Mouse (Mus musculus) forelimb bud, embryonic 11.5 days (tissue): ENCODE measurements at regions not wholly inside any gene's neighbourhood (a gene's known extent, or its start where the extent isn't known, plus 50 kb on each side); places are given as distances from the start of the nearest gene placed in this dataset.

Source experiments
- DNase-seq: peaks from one replicate; pipeline ENCODE4 v3.0.0-alpha.2; 2012; ENCODE audit warnings: low read depth, low spot score

DNA sequence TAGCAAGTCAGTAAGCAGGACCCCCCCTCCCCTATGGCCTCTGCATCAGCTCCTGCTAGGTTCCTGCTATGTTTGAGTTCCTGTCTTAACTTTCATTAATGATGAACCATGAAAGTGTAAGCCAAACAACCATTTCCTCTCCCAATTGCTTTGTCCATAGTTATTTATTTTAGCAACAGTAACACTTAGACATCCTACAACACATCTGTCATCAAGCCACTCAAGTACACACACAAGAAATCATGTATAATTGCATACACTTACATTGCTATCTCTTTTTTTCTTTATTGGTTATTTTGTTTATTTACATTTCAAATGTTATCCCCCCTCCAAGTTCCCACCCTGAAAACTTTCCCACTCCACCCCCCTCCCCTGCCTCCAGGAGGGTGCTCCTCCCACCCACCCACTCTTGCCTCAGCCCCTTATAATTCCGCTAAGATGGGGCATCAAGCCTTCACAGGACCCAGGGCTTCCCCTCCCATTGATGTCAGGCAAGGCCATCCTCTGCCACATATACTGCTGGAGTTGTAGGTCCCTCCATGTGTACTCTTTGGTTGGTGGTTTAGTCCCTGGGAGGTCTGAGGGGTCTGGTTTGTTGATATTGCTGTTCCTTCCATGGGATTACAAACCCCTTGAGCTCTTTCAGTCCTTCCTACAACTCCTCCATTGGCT lies 310.9 kb upstream of the Ccnh start:
- no peak for DNase-seq

DNA sequence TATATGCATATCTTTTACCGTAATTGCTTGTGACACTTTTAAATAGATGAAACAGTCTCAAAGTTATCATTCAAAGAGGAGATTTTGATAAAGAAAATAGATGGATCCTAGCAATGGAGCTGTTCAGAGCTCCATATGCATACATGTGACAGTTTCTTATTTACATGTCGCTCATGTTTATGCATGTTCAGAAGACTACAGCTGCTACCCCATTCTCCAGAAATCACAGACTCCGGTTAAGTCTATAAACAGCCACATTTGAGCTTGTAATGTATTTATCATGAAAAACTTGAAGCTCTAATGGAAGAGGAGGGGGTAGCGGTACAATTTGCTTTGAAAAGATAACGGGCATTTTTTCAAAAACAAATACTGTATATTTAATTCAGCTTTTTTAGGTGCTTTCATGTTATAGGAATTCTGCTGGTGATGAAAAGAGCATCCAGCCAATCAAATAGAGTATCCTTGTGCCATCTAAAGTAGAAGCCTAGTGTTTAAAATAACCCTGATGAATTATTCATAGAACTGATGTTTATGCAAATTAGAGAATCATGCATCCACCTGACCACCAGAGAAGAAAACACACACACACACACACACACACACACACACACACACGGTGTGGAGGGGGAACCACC lies 283.7 kb upstream of the Ccnh start:
- DNase-seq, result no peak

DNA sequence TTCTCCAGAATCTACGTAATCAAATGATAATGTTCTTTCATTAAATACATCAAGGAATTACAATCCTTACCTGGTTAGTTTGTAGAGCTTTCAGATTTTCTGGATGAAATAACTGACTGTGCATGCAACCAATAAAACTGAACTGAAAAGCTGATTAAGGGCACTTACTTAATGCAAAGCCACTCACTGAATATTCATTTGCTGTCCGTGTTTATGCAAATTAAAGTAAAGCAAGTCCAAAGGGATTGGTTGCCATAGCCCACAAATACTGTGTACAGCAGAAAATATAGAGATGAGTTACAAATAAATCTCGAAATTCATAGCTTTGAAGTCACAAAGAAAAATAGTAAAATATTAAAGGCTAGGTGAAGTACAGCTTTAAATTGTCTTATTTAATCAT lies 283.2 kb upstream of the Ccnh start:
- no peak for DNase-seq

DNA sequence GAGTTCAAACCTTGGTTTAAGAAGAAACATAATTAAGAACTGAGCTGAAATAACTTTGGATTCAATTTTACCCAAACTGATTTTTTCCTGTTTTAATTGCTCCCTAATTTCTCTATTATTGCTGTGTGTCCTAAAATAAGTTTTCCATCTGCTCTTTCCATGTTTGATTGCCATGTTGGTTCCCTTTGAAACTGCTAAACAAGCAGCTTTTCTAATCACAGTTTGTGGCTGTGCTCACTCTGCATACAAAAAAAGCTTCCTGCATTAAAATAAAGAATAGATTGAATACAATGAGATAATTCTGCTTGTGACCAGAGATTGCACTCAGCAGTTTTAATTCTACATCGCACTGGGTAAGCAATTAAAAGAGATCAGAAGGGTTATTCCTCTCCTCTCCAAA lies 257.9 kb upstream of the Ccnh start:
- no peak for DNase-seq

DNA sequence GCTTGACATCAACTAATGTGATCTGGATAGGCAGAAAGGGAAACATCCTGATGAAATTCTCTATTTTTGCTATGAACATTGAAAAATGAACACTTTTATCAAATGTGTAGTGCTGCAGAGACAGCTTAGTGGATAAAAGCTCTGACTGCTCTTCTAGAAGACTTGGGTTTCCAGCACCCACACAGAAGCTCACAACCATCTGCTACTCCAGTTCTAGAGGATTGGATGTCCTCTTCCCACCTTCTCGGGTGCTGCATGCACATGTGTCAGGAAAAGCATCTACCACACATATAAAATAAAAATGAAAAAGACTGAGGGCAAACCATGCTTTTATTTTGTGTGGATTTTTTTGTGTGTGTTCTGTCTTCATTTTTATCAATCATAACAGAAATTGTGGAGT lies 253.6 kb upstream of the Ccnh start:
- DNase-seq, result no peak

DNA sequence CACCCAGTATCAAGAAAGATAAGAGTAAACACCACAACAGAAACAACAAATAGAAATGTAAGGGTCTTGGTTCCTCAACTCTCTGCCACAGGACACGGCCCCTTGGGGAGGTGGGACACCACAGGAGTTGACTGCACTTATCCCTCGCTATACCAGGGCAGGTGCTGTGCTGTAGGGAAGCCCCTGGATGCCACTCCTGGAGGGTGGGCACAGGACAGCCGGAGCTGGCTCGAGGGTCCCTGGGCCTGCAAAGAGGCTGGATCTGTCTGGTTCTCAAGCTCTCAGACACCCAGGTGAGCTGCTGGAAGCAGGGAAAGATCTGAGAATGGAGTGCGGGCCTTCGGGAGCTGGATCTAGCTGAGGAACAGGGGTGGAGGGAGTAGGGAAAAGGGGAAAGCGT lies 249.5 kb upstream of the Ccnh start:
- DNase-seq, result no peak

DNA sequence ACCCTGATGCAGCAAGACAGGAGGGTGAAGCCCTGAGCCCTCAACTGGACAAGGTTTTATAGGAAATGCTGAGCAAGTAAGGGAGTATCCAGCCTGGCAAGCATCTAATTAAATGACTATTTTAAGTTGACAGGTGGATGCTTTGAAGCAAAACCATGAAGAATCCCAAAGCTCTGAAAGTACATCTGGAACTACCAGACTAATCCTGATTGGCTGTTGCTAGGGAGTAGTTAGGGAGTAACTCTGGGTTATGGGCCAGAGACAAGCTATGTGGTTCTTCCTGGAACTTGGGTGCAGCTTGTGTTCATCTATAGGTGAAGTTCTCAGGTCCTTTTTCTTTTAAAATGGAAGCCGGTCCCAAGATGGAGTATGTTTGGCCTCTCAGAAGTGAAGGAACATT lies 248.3 kb upstream of the Ccnh start:
- DNase-seq, result no peak

DNA sequence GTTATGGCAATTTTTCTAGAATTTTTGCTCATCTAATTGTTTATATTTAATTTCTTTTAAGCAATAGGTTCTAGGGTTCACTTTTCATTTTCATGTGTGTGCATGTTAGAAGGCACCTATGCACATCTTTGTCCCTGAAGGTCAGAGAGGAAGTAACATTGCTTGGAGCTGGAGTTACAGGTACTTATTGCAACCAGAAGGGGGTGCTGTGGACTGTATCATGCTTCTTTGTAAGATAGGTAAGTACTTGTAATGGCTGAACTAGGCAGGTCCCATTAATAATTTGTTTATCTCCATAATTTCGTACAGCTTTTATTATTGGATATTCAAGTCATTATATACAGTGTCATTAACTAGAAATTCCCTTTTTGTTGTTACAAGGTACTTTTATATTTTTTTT lies 238.3 kb upstream of the Ccnh start:
- peak; percentile 30 for DNase-seq

DNA sequence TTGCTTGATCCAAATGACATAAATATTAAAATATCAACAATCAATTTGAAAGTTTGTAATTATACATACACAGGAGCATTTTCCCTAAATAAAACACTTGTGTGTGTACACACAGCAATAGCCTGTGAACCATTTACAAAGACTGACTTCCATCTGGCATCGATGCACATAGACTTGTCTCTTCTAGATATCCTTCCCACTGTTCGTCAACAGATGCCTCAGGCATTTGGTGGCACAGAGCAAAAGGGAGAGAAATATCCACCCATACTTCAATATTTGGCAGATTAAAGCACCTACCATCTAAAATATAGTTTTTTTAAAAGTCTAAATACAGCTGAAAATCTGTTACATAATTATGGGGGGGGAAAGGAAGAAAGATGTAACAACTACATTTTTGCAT lies 236.0 kb upstream of the Ccnh start:
- no peak for DNase-seq

DNA sequence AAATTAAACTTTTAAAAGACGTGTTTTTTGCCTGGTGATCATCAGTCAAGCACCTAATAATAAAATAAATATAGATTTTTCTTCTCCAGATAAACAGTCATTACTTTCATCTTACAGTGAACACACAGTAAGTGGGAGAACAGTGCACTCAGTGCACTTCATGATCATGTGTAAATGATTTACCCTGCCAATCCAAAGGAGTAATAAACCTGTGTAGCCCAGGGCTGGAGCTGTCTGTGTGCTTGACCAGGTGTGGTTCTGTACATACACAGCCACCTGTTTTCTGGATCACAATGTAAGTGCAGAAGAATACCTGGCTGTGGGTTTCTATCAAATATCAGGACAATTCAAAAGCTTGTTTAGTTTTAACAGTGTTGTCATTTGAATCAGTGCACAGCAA lies 235.4 kb upstream of the Ccnh start:
- no peak for DNase-seq

DNA sequence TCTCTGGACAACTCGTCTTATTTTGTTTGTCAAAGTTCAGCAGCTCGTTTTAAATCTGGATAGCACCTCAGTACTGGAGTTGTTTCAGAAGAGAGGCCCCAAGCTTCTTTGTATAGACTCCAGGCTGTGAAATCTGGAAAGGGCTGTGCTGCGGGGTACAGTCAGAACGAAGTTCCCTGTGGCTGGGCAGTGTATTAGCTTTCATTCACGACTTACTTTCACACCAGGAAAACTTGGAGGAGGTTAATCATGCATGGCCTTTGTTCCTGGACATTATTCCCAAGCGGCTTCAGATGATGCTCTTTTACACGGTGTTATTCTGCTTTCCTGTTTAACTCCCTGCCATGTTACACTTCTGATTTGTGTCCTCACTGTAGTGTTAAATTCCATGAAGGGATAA lies 220.3 kb upstream of the Ccnh start:
- DNase-seq, result no peak
